Mouse (Mus musculus) midbrain, embryonic 13.5 days (tissue): ENCODE measurements around the gene Tas2r135. TPM values are rescaled to one million over a fixed set of nuclear protein-coding genes. Genes with fewer than 3 reads are reported as not detected.

Experiments
- ATAC-seq: fragments of 200-750 bp; cut with Nextera tagmentation; 2 replicates; pipeline ENCODE4 v1.8.0; 2017; ENCODE audit warnings: mild to moderate bottlenecking, moderate TSS enrichment, moderate library complexity
- H3K27ac ChIP-seq: fragments of 300-500 bp; sonication (generic); 2 replicates; pipeline ENCODE4 v1.5.1; 2015; ENCODE audit warnings: inconsistent platforms, mild to moderate bottlenecking, moderate library complexity
- H3K27me3 ChIP-seq: fragments of 300-500 bp; sonication (generic); 2 replicates; pipeline ENCODE4 v1.6.1; 2015; ENCODE audit warnings: mild to moderate bottlenecking, inconsistent platforms
- H3K36me3 ChIP-seq: fragments of 300-500 bp; sonication (generic); 2 replicates; pipeline ENCODE4 v1.6.1; 2015; ENCODE audit warnings: mild to moderate bottlenecking, inconsistent platforms
- H3K4me1 ChIP-seq: fragments of 300-500 bp; sonication (generic); replicated peaks from 2 replicates; pipeline ENCODE4 v1.6.1; 2015; ENCODE audit warnings: inconsistent platforms
- H3K4me2 ChIP-seq: fragments of 300-500 bp; sonication (generic); replicated peaks from 2 replicates; pipeline ENCODE4 v1.6.1; 2015; ENCODE audit warnings: moderate library complexity, mild to moderate bottlenecking, inconsistent platforms
- H3K4me3 ChIP-seq: fragments of 300-500 bp; sonication (generic); replicated peaks from 2 replicates; pipeline ENCODE4 v1.5.1; 2015; ENCODE audit warnings: mild to moderate bottlenecking, inconsistent platforms
- H3K9ac ChIP-seq: fragments of 300-500 bp; sonication (generic); replicated peaks from 2 replicates; pipeline ENCODE4 v1.6.1; 2015; ENCODE audit warnings: mild to moderate bottlenecking, inconsistent platforms
- H3K9me3 ChIP-seq: fragments of 300-500 bp; sonication (generic); 2 replicates; pipeline ENCODE4 v1.6.1; 2016; ENCODE audit warnings: mild to moderate bottlenecking, inconsistent platforms
- WGBS: fragments of 180-500 bp; shearing (Covaris S2); methylation state at CpG from one replicate; pipeline ENCODE4 v1.1.7; 2015; 5-methylcytosine and 5-hydroxymethylcytosine counted together
- polyA plus RNA-seq: library from polyadenylated mRNA; unstranded; fragments of >200 nt; fragmentation: Nextera tagmentation; extraction: Ambion mirVana; gene quantifications from 2 replicates; pipeline ENCODE4 v1.2.1, GENCODE M21; 2015

Tas2r135 gene
- polyA plus RNA-seq, 1 experiment from 2014 or later: not detected

DNA sequence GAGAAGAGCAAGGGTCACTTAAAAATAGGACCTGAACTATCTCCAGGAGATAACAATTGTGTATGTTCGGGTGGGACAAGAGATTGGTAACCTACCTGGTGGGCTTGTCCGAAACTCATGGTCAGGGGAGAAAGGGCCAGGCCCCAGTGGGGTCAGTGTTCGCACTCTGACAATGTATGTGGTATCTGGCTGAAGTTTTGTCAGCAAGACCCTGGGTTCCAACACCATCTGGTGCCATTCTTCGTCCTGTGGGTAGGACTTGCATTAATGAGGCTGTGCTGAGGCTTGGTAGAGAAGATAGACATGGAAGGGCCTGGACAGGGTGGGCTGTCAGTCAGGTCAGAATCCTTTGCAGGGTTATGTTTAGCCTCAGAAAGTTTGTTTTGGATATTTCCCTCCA lies 41.2 kb upstream of the Tas2r135 start:
- WGBS: 92% methylated on average over 4 of the region's 4 CpGs
- ATAC-seq: no peak
- H3K4me2 ChIP-seq: no peak overlapping the region
- H3K4me1 ChIP-seq: no peaks in the 10 kb centered on the region
- H3K36me3 ChIP-seq: peaks cover 23% of the 10 kb centered on the region
- no peak overlapping the region for H3K27ac ChIP-seq
- H3K9me3 ChIP-seq: no peaks in the 10 kb centered on the region
- no peak overlapping the region for H3K4me3 ChIP-seq
- no peaks in the 10 kb centered on the region for H3K27me3 ChIP-seq
- no peak overlapping the region for H3K9ac ChIP-seq

DNA sequence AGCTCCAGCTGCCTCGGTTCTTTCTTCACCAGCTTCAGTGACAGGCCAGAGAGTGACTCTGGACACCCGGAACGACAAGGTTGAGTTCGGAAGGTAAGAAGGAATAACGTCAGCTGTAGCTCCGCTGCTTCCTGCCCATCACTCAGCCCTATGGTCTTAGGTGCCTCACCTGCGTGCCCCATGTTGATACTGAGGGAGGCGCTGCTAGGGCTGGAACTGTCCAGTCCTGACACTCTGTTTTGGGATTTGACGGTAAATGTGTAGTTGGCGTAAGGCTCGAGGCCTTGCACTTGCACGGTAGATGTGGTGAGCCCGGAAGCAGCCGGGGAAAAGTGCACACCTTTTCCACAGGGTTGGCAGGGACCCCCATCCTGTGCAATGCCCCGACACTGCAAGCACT lies 40.6 kb upstream of the Tas2r135 start:
- no peak overlapping the region for H3K4me2 ChIP-seq
- H3K9me3 ChIP-seq: no peaks in the 10 kb centered on the region
- no peak overlapping the region for H3K4me3 ChIP-seq
- no peak overlapping the region for H3K9ac ChIP-seq
- H3K4me1 ChIP-seq: no peaks in the 10 kb centered on the region
- no peak overlapping the region for H3K27ac ChIP-seq
- H3K27me3 ChIP-seq: no peaks in the 10 kb centered on the region
- no peak for ATAC-seq
- 92% methylated on average over 15 of the region's 15 CpGs for whole genome bisulfite sequencing
- H3K36me3 ChIP-seq: peaks cover 17% of the 10 kb centered on the region

DNA sequence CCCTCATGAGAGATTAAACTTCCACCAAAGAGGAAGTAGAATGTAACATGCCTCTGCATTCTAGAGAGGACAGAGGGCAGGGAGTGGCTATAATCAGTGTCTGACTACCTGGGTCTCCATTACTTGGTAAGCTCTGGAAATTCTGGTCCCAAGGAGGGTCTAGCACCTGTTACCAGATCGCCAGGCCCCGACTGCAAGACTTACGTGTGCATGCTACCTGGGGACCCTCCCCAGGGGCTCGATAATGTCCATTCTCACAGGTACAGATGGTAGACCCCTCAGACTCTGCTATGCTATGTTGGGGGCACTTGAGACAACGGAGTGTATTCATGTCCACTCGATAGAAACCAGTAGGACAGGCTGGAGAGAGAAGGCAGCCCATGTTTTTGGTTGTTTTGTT lies 40.0 kb upstream of the Tas2r135 start:
- H3K36me3 ChIP-seq: 0 out of 2 replicates have a peak, but pooled peaks cover 11% of the 10 kb centered on the region
- no peak overlapping the region for H3K27ac ChIP-seq
- no peak for ATAC-seq
- H3K9ac ChIP-seq: no peak overlapping the region
- H3K4me2 ChIP-seq: no peak overlapping the region
- no peak overlapping the region for H3K4me3 ChIP-seq
- no peaks in the 10 kb centered on the region for H3K4me1 ChIP-seq
- H3K27me3 ChIP-seq: no peaks in the 10 kb centered on the region
- 93% methylated on average over 6 of the region's 6 CpGs for WGBS
- H3K9me3 ChIP-seq: no peaks in the 10 kb centered on the region

DNA sequence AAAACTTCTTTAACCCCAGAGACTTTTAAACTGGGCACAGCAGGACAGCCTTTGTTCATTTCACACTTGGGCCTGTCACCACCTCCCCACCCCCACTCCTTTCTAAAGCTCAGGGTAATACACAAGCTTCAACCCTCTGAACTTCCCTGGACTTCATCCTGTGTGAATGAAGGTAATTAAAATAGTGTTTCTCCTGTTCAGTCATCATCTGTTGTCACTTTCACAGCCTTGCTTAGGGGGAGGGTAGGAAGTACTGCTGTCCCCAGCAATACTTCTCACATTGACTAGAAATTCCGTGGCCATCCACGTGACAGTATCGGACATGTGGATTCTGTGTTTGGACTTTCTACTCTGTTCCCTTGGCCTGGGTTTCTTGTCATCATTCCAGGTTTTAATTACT lies 35.4 kb upstream of the Tas2r135 start:
- ATAC-seq: no peak
- no peak overlapping the region for H3K9ac ChIP-seq
- H3K9me3 ChIP-seq: no peaks in the 10 kb centered on the region
- H3K27me3 ChIP-seq: peaks cover 35% of the 10 kb centered on the region
- no peak overlapping the region for H3K4me3 ChIP-seq
- no peaks in the 10 kb centered on the region for H3K36me3 ChIP-seq
- H3K4me2 ChIP-seq: no peak overlapping the region
- H3K4me1 ChIP-seq: peaks cover 15% of the 10 kb centered on the region
- H3K27ac ChIP-seq: no peak overlapping the region
- WGBS: 10% methylated on average over 3 of the region's 3 CpGs

DNA sequence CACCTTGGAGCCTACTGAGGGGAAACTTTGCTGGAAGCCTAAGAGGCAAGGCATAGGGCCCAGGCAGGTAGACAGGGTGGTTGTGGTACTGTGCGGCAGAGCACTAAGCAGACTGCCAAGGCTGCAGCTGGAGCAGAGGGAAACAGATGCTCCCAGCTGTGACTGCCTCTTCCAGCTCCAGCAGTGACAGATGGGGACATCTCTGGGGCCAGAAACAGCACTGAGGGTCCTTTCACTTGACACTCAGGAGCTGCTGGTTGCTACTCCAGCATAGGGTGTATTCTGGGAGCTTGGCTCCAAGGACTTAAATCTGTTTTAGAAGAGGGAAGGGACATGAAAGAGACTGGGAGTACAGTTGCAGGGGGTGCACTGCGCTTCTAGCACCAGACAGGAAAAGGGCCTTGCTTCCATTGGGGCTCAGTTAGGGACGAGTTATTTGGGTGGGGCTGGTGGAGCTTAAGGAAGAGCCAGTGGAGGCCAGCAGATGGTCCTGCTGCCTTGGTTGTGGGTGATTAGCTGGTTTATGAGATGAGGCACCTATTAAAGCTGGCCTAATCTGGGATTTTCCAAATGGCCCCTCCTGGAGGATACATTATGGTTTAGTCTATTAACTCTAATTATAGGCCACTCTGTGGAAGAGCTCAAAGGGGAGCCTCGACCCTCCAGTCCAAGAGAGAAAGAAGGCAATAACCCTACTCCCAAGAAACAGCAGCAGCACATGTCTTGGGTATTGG lies 34.4 kb upstream of the Tas2r135 start:
- Histone ChIP-seq H3K4me2 (no peak overlapping the region), H3K4me1 (peaks cover 15% of the 10 kb centered on the region), H3K4me3 (no peak overlapping the region), H3K9me3 (no peaks in the 10 kb centered on the region), H3K9ac (no peak overlapping the region), H3K27me3 (peaks cover 35% of the 10 kb centered on the region), H3K27ac (no peak overlapping the region), H3K36me3 (no peaks in the 10 kb centered on the region)
- 48% methylated on average over 4 of the region's 4 CpGs for WGBS
- ATAC-seq: no peak

DNA sequence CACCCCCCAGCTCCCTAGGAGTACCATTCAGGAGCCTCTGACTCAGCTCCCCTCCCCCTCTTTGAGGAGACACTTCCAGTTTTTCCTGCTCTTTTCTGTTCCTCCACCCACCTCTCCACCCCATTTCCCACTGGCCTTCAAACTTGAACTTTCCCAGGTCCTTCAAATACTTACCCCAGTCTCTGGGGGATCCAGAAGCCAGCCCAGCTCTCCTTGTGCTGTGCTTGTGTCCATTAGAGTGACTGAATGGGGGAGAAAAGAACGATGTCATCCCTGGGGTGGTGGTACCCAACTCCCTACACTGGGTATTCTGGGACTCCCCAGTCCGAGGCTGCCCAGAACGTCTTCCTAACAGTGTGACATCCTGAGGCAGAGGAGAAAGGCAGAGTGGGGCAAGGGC lies 33.2 kb upstream of the Tas2r135 start:
- no peak overlapping the region for H3K9ac ChIP-seq
- WGBS: 13% methylated on average over 3 of the region's 3 CpGs
- no peaks in the 10 kb centered on the region for H3K9me3 ChIP-seq
- ATAC-seq: peak; percentile 24; the same call in 1 of the 2 replicates
- H3K36me3 ChIP-seq: no peaks in the 10 kb centered on the region
- no peak overlapping the region for H3K4me2 ChIP-seq
- peaks cover 38% of the 10 kb centered on the region for H3K27me3 ChIP-seq
- H3K27ac ChIP-seq: no peak overlapping the region
- peaks cover 15% of the 10 kb centered on the region for H3K4me1 ChIP-seq
- no peak overlapping the region for H3K4me3 ChIP-seq

DNA sequence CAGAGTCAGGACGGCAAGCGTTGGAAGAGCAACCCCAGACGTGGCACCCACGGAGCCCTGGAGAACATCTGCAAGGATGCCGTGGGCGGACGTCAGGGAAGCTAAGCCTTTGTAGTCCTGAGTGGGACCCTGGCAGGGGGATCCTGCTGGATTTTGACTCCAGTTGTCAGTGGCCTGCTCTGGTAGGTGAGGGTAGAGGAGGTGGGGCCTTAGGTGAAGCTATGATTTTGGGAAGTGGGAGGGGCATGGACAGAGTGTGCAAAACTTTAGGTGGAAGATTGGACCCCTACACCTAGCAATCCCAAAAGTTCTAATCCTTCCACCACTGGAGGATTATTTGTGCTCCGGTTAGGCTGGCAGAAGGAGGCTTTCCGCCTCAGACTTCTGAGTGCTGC lies 32.8 kb upstream of the Tas2r135 start:
- Histone ChIP-seq H3K4me1 (peaks cover 15% of the 10 kb centered on the region), H3K9me3 (no peaks in the 10 kb centered on the region), H3K9ac (no peak overlapping the region), H3K27ac (no peak overlapping the region), H3K27me3 (peaks cover 39% of the 10 kb centered on the region), H3K4me2 (peak overlapping the region; percentile 93), H3K36me3 (no peaks in the 10 kb centered on the region), H3K4me3 (peak overlapping the region; percentile 49; the same call in 1 of the 2 replicates)
- peak; percentile 38 for ATAC-seq
- WGBS: 18% methylated on average over 9 of the region's 9 CpGs

DNA sequence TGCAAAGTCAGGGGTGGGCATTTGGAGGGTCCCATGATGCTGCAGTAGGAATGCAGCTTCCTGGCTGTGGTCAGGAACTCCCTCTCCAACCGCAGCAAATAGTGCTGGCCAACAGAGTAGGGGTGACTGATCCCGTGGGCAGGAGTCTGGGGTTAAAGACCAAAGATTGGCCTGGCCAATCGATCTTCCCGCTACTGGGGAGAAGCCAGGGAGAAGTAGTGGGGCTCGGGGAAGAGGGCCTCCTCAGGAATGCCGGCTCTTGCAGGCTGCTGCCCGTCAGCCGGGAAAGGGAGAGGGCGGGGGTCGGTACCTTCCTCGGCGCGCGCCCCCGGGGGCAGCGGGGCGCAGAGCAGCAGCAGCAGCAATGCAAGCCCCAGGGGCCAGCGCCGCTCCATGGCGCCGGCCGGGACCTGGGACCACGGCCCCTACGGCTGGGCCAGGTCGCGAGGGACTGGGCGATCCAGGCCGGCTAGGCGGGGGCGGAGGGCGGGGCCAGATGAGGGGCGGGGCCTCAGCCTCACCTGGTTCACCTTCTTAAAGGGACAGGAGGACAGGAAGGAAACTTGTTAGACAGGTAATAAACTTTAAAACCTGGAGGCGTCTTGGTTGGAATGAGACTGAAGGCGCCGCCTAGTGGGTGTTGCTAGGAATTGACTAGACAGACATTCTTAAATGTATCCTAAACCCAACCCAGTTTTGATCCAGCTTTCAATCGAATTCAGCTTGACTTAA lies 32.3 kb upstream of the Tas2r135 start, which contains the start of gene Epha1:
TSS of gene Epha1 (minus strand) at position 453 of the 732 bp plus-strand sequence.
- no peak within 1 kb of the TSS for H3K27ac ChIP-seq
- under 1% methylated on average over 29 of the region's 36 CpGs for WGBS
- ATAC-seq: peak; percentile 84
- peak within 1 kb of the TSS; percentile 59 for H3K9ac ChIP-seq
- H3K36me3 ChIP-seq: no peaks in the 10 kb centered on the region
- H3K4me2 ChIP-seq: peak within 1 kb of the TSS; percentile 93
- peaks cover 15% of the 10 kb centered on the region for H3K4me1 ChIP-seq
- peaks cover 41% of the 10 kb centered on the region for H3K27me3 ChIP-seq
- peak within 1 kb of the TSS; percentile 49 for H3K4me3 ChIP-seq
- H3K9me3 ChIP-seq: no peaks in the 10 kb centered on the region

DNA sequence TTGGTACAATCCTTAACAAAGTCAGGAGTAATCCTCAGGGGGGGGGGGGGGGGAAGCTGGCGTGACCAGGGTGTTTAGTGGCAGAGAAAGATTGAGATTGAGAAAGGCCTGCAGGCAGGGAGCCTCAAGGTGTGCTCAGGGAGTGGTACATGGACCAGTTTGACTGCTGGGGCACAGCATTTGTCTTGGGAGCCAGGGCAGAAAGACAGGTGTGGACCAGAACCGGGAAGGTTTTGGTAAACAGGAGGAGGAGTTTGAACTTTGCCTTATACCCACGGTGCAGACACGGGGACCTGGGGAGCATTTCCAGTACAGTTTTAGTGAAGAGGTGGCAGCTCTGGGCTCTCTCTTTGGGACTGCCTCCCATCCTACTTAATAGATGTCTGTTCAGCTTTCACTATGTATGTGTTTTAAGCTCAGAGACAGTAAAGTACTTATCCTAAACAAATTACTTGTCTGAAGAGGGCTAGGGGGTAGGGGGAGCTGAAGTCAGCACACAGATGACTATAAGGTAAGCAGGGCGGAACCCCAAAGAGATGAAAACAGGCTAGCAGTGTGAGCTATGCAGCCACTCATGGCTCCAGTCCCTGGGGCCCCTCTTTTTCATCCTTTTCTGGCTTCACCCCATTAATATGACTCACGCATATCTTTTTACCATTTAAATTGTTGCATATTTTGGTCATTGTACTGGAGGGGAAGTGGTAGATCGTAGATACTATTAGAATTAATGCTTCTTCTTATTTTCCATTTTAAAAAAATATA lies 31.4 kb upstream of the Tas2r135 start:
- Histone ChIP-seq H3K27me3 (peaks cover 46% of the 10 kb centered on the region), H3K9ac (peak overlapping the region; percentile 50), H3K4me3 (peak overlapping the region; percentile 49), H3K4me1 (peaks cover 15% of the 10 kb centered on the region), H3K9me3 (no peaks in the 10 kb centered on the region), H3K36me3 (no peaks in the 10 kb centered on the region), H3K27ac (no peak overlapping the region), H3K4me2 (peak overlapping the region; percentile 93)
- WGBS: 43% methylated on average over 7 of the region's 7 CpGs
- peak; percentile 38; the same call in 1 of the 2 replicates for ATAC-seq

DNA sequence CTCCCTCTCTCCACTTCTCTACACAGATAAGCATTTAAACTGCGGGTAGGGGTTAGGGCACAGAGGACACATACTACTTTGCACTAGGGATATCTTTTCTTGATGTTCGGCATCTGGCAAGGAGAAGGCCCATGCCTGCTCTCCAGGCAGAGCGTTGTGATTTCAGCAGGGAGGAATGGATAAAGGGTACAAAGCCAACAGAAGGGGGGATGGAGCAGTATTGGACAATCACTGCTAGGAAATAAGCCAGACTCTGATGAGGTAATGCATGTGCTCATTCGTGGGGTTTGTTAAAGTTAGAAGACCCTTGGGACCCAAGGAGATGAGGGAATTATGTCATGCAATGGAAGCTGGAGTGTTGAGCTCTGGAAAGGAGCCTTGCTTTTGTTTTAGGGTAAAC lies 30.5 kb upstream of the Tas2r135 start:
- WGBS: 81% methylated on average over 4 of the region's 4 CpGs
- no peak for ATAC-seq
- Histone ChIP-seq H3K36me3 (no peaks in the 10 kb centered on the region), H3K4me2 (no peak overlapping the region), H3K9me3 (no peaks in the 10 kb centered on the region), H3K27ac (no peak overlapping the region), H3K27me3 (peaks cover 47% of the 10 kb centered on the region), H3K9ac (no peak overlapping the region), H3K4me1 (peaks cover 15% of the 10 kb centered on the region), H3K4me3 (no peak overlapping the region)

DNA sequence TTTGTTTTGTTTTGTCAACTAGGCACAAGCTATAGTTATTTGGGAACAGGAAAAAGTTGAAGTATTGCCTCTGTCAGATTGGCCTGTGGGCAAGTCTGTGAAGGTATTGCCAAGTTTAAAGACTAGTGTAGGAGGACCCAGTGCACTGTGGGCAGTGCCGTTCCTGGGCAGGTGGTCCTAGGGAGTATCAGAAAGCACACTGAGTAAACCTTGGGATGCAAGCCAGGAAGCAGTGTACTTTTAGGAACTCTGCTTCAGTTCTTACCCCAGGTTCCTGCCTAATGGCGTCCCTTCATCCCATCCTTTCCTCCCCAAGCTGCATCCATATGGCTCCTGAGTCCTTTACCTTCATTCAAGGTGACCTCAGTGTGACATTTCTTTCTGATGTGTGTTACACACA lies 30.1 kb upstream of the Tas2r135 start:
- no peak for ATAC-seq
- 84% methylated on average over 2 of the region's 2 CpGs for WGBS
- no peak overlapping the region for H3K9ac ChIP-seq
- no peaks in the 10 kb centered on the region for H3K9me3 ChIP-seq
- no peak overlapping the region for H3K4me3 ChIP-seq
- H3K4me1 ChIP-seq: peaks cover 15% of the 10 kb centered on the region
- H3K27ac ChIP-seq: no peak overlapping the region
- H3K4me2 ChIP-seq: no peak overlapping the region
- no peaks in the 10 kb centered on the region for H3K36me3 ChIP-seq
- peaks cover 47% of the 10 kb centered on the region for H3K27me3 ChIP-seq

DNA sequence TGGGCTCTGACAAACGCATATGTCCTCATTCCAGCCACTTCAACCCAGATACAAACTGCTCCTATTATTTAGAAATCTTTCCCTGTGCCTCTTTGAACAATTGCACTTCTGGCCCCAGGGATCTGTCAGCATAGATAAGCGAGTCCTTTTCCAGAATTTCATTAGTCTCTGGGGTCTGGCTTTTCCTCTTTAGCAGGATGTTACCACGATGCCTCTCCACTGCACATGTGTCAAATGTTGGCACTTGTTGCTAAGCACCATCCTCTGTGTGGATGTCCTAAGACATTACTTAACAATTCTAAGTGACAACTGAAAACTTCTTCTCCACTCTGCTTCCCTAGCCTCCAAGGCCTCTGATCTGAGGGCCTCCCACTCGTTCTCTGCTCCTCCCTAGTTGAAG lies 29.2 kb upstream of the Tas2r135 start:
- H3K9ac ChIP-seq: no peak overlapping the region
- ATAC-seq: no peak
- 41% methylated on average over 4 of the region's 4 CpGs for WGBS

More for the DNA sequence above, 29.2 kb upstream of the Tas2r135 start:
- Histone ChIP-seq H3K9me3 (no peaks in the 10 kb centered on the region), H3K27me3 (peaks cover 42% of the 10 kb centered on the region), H3K4me1 (peaks cover 15% of the 10 kb centered on the region), H3K4me3 (no peak overlapping the region), H3K4me2 (no peak overlapping the region), H3K27ac (no peak overlapping the region), H3K36me3 (no peaks in the 10 kb centered on the region)
